Mouse (Mus musculus): ENCODE data around the gene Ppfia1.
A peak's percentile ranks its signal among the peaks of the same experiment; 100 is the strongest.

Ppfia1 gene

DNA sequence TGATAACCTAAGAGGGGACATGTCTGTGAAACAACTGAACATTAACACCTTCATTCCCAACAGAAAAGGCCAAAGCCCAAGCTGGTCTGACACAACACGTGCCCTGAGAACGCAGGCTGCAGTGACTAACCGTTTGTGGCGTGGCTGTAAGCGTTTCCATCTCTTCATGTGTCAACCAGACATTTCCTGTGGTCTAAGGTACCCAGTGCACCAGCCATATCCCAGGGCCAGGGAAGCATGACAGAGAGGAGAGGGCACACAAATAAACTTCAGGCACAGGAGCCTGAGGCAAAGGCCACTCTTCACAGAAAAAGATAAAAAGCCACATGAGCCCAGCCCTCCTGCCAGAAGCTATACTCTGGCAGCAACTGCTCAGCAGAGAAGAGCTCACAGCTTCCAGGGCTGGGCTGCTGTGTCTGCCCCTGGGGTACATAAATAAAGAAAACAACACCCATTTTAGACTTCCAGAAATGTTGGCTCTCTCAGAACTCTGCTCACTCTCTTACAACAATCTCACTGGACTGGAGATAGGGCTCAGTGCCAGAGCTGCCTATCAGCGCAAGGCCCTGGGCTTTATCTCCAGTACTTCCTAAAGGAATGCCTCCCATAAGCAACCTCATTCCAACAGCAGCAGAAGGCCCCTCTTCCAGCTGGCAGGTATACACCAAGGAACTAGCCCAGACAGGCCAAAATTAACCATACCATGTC is 64.3 kb downstream of the Ppfia1 start:
- no peak for DNase-seq (ENCODE audit: low read depth, low spot score)

DNA sequence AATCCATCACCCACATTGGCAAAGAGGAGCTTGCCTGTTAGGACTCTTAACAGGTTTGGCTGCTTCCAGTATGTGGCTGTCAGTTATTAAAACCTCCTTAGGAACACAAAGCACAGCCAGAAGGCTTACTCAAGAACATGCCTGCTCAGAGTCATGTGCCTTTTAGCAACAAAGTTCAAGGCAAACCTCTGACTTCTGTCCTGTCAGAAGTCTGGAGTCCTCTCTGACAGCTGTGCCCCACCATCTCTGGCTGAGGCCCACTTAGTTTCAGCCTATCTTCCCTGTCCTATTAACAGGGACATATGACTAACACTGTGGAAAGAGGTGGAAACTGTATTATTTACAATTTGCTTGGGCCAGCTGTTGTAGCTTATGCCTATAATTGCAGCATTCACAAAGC is 73.2 kb downstream of the Ppfia1 start:
- no peak for DNase-seq (ENCODE audit: low read depth, low spot score)

DNA sequence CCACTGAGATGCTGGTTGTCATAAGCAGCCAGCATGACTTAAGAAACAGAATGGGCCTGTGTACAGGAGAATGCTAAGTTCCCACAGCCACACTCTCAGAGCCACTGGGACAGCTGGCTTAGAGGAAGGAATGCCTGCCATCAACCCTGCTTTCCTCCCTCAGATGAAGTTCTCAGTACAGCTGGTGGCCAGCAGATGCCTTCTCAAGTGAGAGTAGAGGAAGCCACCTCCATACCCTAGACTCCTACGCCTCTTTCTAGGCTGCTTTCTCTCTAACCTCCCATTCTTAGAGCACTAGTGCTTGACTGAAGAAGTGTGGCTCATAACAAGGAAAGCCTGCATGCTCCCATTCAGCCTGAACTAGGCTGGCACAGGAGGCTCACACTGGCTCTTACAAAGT is 74.0 kb downstream of the Ppfia1 start:
- DNase-seq (ENCODE audit: low read depth, low spot score), result peak; percentile 92

DNA sequence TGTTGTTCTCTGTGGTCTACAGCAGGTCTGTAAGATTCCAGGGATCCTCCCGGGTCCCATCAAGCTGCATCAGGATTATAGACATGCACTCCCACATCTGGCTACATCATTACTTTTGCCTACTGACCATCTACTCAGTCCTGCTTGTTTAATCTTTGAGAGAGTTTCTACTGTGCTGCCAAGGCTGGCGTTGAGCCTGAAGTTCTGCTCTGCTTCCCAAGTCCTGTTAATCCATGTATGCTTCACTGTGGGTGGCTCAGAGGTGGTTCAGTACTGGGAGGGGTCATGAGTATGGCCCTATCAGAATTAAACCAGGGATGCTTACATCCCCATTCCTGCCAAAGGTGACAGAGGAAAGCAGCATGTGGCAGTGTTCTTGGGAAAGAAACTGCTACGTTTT is 77.8 kb downstream of the Ppfia1 start:
- DNase-seq (ENCODE audit: low read depth, low spot score), result no peak

DNA sequence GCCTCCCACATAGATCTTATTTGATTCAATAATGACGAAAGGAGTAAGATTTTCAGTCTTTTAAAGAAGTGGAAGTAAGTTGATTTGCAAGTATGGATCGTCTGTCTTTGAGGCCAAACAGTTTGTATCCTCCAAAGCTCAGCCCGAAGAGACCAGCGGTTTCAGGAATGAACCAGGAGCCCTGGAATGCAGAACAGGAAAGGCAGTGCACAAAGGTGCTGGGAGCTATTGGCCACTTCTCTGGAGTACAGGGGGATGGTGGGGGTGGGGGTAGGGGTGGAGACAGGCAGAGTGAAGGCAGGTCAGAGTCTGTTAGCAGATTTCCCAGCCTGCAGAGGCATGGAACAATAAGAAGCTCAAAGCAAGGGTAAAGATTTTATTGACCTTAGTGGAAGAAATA is 80.0 kb downstream of the Ppfia1 start:
- DNase-seq (ENCODE audit: low read depth, low spot score), result no peak

DNA sequence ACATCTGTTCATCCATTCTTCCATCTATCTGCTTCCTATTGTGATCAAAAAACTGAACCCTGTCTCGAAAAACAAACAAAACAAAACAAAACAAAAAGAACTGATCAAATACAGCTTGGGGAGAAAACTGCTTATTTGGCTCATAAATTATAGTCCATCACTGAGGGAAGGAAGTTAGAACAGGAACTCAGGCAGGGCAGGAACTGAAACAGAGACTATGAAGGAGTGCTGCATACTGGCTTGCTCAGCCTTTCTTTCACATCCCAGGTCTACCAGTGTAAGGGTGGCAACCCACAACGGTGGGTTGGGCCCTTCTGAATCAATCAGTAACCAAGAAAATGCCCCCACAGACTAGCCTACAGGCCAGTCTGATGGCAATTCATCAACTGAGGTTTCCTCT is 82.4 kb downstream of the Ppfia1 start:
- DNase-seq (ENCODE audit: low read depth, low spot score), result no peak

DNA sequence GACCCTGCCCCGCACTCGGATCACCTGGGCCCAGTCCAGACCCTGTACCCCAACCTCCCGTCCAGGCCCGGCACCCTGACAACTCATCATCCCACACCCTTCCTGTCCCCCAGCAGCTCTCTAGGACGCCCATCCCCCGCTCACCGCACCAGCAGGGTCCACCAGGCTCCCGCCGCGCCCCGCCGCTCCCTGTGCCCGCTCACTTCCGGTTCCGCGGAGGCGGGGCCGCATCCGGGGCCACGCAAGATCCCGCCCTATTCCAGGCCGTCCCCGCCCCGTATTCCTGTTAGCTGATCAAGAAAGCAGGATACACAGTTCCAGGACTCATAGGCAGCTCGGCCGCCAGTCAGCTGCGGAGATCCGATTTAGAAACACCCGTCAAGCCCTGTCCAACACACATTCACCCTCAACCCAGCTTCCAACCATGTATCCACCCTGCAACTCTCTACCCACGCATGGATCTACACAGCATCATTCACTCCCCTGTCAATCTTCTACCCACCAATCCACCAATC is 82.9 kb downstream of the Ppfia1 start, which contains the start of gene Cttn:
TSS of gene Cttn (minus strand) at position 465 of the 515 bp plus-strand sequence.
- peak; percentile 93 for DNase-seq (ENCODE audit: low read depth, low spot score)

DNA sequence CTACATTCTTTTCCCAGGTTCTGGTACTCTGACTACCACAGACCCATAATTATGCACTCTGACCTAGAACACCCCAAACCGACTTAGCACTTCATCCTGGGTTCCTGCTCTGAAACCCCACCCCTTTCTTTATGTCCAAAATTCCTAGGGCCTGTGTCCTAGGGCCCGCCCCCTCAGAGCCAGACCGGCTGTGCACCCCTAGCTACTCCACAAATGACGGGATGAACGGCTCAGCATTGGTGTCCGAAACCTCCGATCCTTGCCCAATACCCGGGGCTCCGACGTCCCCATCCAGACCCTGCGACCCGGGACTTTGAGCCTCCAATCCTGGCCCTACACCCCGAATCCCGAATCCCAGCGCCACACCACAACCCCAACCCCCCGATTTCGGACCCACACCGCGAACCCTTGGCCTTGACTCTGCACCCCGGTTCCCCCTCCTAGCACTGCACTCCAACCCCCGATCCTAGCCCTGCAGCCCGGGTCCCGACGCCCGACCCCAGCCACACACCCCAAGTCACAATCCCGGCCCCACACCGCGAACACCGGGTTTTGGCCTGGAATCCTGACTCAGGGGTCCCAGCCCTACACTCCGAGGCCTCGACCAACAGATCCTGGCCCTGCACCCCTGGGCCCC is 83.5 kb downstream of the Ppfia1 start:
- no peak for DNase-seq (ENCODE audit: low read depth, low spot score)

DNA sequence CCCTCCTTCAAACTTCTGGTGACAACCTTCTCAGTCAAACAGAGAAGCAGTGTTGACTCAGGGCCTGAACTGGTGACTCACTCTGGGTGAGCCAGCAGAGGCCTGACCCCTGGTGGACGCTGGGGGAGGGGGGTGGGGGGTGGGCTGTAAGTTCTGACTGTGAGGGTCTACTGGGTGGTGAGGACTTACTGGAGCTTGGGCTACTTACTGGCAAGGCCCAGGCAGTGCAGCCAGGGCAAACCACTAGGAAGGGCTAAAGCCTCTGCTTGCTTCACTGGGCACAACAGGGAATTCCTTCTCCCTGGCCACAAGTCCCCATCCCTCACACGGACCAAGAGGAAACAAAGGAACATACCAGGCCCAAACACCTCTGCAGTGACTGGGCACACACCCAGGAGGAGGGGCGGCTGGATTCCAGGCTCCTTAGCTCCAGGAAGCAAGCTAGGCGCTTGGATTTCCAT is 84.3 kb downstream of the Ppfia1 start:
- DNase-seq (ENCODE audit: low read depth, low spot score), result no peak

DNA sequence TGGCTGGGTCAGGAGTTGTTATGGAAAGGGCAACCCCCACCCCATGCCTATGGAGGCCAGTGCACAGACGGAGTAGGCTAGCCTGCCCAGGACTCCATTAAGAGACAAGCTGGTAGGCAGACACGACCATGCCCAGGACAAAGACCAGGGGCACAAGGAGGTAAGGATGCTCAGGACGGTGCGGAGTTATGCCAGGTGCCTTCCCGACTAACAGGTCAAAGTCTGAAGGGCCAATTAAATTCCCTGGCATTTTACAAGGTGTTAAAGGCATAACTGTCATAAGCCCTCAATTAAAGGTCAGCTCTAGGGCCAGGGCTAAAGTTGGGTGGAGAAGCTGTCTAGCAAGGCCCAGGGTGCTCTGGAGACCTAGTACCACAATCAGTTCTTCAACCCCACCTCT is 84.8 kb downstream of the Ppfia1 start:
- no peak for DNase-seq (ENCODE audit: low read depth, low spot score)

DNA sequence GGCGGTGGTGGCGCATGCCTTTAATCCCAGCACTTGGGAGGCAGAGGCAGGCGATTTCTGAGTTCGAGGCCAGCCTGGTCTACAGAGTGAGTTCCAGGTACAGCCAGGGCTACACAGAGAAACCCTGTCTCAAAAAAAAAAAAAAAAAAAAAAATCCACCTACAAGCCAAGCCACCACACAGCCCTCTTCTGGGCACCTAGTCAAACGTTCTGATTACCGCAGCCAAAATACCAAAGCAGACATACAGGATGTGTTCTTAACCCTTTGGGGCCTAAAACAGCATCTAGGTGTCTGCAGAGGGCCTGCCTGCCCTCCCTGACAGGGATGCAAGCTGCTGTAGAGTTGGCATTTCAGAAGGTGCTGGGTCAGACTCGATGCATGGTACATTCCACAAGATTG is 91.0 kb downstream of the Ppfia1 start:
- DNase-seq (ENCODE audit: low read depth, low spot score), result peak; percentile 24

DNA sequence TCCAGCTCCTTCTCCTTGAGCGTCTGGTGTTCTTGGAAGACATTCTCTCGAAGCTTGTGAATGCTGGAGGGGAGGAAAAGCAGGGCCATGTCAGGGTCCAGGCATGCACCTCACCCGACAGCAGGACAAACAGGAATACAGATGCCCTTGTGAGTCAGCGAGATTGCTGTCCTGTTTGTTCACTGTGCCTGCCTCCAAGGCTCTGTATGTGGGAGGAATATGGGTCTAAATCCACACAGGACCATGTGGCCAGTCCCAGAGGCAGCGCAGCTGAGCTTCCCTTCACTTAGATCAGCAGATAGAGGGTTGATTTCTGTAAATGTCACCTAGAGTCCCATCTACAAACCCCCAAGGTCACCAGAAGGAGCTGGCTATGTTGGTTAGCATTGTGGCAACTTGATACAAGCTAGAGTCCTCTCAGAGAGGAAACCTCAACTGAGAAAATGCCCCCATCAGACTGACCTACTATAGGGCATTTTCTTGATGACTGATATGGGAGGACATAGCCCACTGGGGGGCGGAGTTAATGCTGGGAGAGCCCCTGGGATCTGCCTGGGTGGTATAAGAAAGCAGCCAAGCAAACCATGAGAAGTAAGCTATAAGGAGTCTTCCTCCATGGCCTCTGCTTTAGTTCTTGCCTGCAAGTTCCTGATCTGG is 92.2 kb downstream of the Ppfia1 start:
- peak; percentile 26 for DNase-seq (ENCODE audit: low read depth, low spot score)

DNA sequence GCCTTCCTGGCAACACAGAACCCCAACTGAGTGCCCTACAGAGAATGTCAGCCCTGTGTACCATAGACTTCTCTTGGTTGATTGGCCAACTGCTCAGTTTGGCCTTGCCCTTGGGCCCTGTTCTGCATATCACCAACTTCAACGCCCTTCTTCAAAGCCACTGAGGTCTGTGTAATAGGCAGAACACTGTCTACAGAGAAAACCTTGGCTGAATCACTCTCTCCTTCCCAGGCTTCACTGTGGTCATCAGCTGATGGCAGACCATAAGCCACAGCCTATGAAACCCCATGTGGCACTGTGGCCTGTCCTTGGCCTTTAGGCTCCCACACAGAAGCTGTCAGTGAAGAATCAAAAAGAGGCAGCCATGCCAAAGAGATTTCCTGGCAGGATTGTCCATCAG is 94.6 kb downstream of the Ppfia1 start:
- no peak for DNase-seq (ENCODE audit: low read depth, low spot score)

DNA sequence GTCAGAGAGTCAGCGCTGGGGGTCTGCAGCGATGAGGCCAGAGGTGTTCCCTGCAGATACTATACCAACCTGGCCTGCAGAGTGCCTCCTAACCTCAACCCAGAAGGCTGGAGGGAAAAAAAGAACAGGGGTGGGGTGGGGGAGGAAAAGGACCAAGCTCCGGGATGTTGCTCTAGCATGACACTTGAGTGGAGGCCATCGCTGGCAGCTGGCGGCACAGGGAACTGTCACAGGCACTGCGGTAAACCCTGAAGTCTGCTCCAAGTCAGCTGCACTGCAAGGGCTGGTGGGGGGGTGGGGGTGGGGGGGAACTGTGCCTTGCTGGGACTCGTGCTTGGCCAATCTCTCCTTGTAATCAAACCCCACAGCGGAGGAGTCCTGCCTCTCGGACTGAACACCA is 102.9 kb downstream of the Ppfia1 start:
- DNase-seq (ENCODE audit: low read depth, low spot score), result no peak

DNA sequence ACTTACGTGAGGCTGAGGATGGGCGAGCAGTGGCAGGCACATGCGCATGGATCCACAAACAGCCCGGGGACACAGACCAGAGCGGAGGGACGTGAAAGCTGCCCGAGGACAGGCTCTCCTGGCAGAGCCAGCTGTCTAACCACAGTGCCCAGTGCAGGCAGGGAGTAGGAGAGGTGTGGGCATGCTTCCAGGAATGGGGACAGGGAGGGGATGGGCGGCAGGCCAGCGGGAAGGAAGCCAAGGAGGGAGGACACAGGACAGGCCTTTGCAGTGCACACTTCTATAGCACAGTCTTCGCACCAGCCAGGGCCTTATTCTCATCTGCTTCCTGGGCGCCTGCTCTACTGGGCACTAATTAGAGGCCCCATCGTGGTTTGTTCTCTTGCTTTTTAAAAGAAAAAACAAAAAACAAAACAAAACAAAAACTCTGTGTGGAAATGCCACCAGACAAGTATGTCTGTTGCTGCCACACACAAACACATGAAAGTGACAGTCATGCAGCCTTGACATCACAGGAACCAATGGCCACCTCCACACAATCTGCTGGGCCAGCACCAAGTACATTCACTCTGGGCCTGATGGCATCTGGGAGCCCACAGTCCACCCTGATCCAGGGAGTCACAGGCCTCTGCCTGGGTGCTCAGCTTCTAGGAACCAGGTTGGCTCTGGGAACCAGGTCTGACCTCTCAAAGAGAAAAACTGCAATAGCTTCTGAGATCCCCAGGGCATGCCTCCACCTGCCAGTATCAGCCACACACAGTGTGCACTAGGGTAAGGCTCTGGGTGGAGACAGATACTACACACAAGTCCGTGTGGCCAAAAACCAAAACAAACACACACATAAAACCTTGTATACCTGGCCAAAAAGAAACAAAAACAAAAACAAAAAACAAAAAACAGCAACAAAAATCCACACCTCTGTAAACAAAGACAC is 103.6 kb downstream of the Ppfia1 start:
- DNase-seq (ENCODE audit: low read depth, low spot score), result peak; percentile 80

DNA sequence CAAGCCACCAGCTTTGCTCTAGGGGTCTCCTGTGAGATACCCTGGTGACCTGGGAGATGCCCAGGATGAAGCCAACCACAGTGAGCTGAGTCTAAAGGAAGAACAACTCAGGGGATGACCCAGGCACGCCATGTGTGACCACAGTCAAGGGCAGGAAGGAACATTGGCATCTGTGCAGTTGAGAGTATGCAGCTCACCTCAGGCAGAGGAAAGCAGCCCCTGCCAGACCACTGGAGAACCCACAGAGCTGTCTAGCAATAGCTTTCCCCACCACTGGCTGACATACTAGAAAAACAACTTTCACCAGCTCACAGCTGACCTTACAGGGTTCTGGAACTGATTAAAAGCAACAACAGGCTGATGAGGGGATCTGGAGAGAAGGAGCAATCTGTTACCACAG is 105.3 kb downstream of the Ppfia1 start:
- DNase-seq (ENCODE audit: low read depth, low spot score), result no peak

DNA sequence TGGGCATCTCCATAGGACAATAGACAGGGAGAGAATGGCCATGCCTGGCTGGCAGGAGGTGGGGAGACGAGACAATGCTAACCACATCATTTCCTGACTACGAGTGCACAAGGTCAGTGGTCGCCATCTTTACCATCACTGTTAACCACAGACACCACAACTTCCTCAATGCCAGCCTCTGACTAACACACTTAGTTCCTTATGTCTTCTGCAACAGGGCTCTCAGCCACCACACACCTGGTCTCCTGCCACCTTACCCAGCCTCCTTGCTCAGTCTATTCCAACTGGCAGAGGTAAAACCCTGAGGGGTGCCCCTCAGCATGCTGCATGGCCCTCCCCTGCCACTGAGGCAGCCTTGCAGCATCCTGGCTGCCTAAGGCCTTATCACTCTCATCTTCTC is 106.4 kb downstream of the Ppfia1 start:
- DNase-seq (ENCODE audit: low read depth, low spot score), result no peak

DNA sequence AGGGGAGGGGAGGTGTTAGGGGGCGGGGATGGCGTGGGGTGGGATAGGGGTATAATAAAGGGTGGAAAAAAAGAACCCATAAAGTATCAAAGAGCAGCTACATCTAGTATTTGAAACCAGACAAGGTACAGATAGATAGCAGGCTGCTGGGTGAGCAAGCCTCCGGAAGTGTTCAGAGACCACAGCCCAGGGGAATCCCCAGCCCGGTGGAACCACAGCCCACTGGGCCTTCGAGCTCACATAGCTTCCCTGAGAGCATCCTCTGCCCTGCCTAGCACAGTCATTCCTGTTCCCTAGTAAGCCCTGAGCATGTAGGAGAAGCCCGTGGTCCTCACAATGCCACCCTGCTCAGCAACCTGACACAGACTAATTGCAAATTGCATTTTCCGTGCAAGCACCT is 108.7 kb downstream of the Ppfia1 start:
- DNase-seq (ENCODE audit: low read depth, low spot score), result no peak

DNA sequence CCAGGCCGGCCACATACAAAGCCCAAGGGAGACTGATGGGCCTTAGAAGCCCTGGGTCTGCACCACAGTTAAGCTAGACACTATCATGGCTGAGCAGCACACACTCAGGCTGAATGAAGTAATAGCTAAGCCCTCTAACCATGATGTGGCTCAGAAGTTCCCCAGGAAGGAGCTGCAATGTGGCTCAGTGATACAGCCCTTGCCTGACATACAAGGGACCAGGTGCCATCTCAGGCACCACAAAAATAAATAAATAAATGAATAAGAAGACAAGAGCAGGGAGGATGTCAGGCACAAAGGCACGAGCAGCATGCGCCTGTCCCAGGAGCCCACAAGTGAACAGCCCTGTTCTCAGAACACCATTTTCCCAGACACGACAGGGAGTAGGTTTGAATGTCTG is 111.6 kb downstream of the Ppfia1 start:
- no peak for DNase-seq (ENCODE audit: low read depth, low spot score)

DNA sequence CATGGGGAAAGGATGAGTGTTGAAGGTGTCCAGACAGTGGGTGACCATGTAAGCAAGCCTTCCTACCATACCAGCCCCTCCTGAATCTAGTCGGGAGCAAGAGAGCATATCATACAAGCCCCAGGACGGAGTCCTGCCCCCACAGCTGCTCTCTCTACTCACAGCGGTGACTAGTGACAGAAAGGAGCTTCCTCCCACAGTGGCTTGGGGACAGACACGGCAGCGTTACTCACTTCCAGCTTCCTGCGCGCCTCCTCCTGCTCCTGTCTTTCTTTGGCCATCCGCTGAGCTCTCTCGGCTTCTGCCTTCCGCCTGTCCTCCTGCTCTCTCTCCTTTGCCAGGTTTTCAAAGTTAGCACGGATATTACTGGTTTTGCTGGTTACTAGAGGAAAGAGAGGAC is 112.1 kb downstream of the Ppfia1 start:
- peak; percentile 64 for DNase-seq (ENCODE audit: low read depth, low spot score)

DNA sequence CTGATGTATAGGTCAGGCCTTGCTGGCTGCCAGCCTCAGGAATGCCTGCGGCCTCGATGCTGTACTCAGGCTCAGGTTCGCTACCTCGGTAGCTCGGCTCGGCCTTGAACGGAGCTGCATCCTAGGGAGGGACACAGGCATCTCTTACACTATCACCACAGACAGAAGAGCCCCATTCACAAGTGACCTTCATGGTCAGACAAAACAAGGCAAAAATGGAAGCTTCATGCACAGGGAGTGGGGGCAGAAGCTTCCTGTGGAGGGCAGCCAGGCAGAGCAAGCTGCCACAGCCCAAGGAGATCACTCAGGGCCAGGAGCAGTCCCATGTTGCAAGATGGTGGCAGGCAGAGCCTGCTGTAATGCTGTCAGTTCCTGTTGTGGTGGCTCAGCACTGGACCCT is 114.7 kb downstream of the Ppfia1 start:
- no peak for DNase-seq (ENCODE audit: low read depth, low spot score)

DNA sequence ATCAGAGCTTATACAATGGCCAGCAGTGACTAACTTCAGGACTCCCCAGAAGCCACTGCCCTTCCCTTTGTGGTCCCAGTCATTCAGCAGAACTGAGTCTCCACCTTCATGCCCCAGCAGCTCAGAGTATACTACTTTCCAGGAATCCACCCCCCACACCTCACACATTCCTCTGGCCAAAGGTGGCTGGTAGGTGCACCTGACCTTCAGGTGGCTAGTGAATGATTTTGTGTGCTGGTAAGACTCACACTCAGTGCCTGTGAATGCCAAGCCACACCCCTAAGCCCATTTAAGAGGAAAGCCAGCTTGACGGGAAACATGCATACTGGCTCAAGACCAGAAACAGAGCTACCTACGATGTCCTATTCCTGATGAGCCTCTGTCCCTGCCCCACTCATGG is 120.6 kb downstream of the Ppfia1 start:
- DNase-seq (ENCODE audit: low read depth, low spot score), result no peak

Data from brain, adult 2 months (tissue).